Mouse (Mus musculus) limb, embryonic 14.5 days (tissue): ENCODE data around the gene Frs2. TPM values are rescaled to one million over a fixed set of nuclear protein-coding genes. Genes with fewer than 3 reads are reported as not detected.

ENCODE experiments used
- ATAC-seq: fragments of 200-750 bp; cut with Nextera tagmentation; 2 replicates; pipeline ENCODE4 v1.8.0; 2017; ENCODE audit warnings: low read depth, moderate number of reproducible peaks, moderate TSS enrichment; ENCODE audit not compliant: low FRiP score
- DNase-seq: peaks from one replicate; pipeline ENCODE4 v3.0.0-alpha.2; 2015; ENCODE audit warnings: low spot score
- H3K27ac ChIP-seq: fragments of 300-500 bp; sonication (generic); replicated peaks from 2 replicates; pipeline ENCODE4 v1.5.1; 2014; ENCODE audit warnings: low read depth, mild to moderate bottlenecking, low read length, moderate library complexity, mixed read lengths
- H3K27me3 ChIP-seq: fragments of 300-500 bp; sonication (generic); 2 replicates; pipeline ENCODE4 v1.6.1; 2014; ENCODE audit warnings: low read length, mixed read lengths; ENCODE audit not compliant: control insufficient read depth, insufficient read depth
- H3K36me3 ChIP-seq: fragments of 300-500 bp; sonication (generic); 2 replicates; pipeline ENCODE4 v1.6.1; 2014; ENCODE audit warnings: mild to moderate bottlenecking, low read length, moderate library complexity, mixed read lengths; ENCODE audit not compliant: control insufficient read depth, insufficient read depth
- H3K4me1 ChIP-seq: fragments of 300-500 bp; sonication (generic); 2 replicates; pipeline ENCODE4 v1.6.1; 2014; ENCODE audit warnings: antibody characterized with exemption, low read length, mixed read lengths; ENCODE audit not compliant: control insufficient read depth, insufficient read depth
- H3K4me2 ChIP-seq: fragments of 300-500 bp; sonication (generic); replicated peaks from 2 replicates; pipeline ENCODE4 v1.6.1; 2014; ENCODE audit warnings: low read depth, mild to moderate bottlenecking, low read length, moderate library complexity; ENCODE audit not compliant: severe bottlenecking
- H3K4me3 ChIP-seq: fragments of 300-500 bp; sonication (generic); replicated peaks from 2 replicates; pipeline ENCODE4 v1.5.1; 2014; ENCODE audit warnings: low read length
- H3K9ac ChIP-seq: fragments of 300-500 bp; sonication (generic); 2 replicates; pipeline ENCODE4 v1.6.1; 2014; ENCODE audit warnings: mild to moderate bottlenecking, low read depth, low read length, moderate library complexity; ENCODE audit not compliant: severe bottlenecking
- H3K9me3 ChIP-seq: fragments of 300-500 bp; sonication (generic); 2 replicates; pipeline ENCODE4 v1.6.1; 2016; ENCODE audit warnings: low read length; ENCODE audit not compliant: control insufficient read depth
- POLR2A ChIP-seq: fragments of 200-500 bp; IDR thresholded peaks from 2 replicates; pipeline ENCODE4 v1.8.0; 2012; ENCODE audit warnings: inconsistent platforms, mild to moderate bottlenecking, moderate library complexity, borderline replicate concordance; ENCODE audit not compliant: insufficient read depth, insufficient read length; ENCODE audit errors: extremely low read depth
- WGBS: fragments of 180-500 bp; shearing (Covaris S2); extraction: QIAGEN DNeasy Blood & Tissue Kit; methylation state at CpG from one replicate; pipeline ENCODE4 v1.1.7; 2014; 5-methylcytosine and 5-hydroxymethylcytosine counted together
- polyA plus RNA-seq, 2 experiments: library from polyadenylated mRNA; depleted of rRNA in 1 of 2; stranded (reverse) in 1 of 2; unstranded in 1 of 2; fragments of >200 nt; fragmentation: Nextera tagmentation in 1 of 2; extraction: Ambion mirVana in 1 of 2; gene quantifications; 2 replicates each; pipeline versions ENCODE4 v1.2.1 to v1.2.3; 2012 to 2014

The Frs2 gene
- polyA plus RNA-seq, 2 experiments = 29.1 to 36.6 TPM

- Histone ChIP-seq H3K36me3 (no peaks in the 10 kb centered on the region), H3K4me3 (no peak overlapping the region), H3K27me3 (no peaks in the 10 kb centered on the region), H3K9ac (no peak overlapping the region), H3K27ac (no peak overlapping the region), H3K9me3 (no peaks in the 10 kb centered on the region), H3K4me2 (no peak overlapping the region), H3K4me1 (no peaks in the 10 kb centered on the region)
- no peak for ATAC-seq
- 53% methylated on average over 9 of the region's 9 CpGs for WGBS
- DNase-seq = no peak
- TF ChIP-seq POLR2A = no peak
Observed at GRCm38 (mm10) chr10:117185399-117186089, 37.2 kb upstream of the Frs2 start.

- Histone ChIP-seq H3K27me3 (no peaks in the 10 kb centered on the region), H3K36me3 (no peaks in the 10 kb centered on the region), H3K4me3 (no peak overlapping the region), H3K4me2 (no peak overlapping the region), H3K4me1 (no peaks in the 10 kb centered on the region), H3K9ac (no peak overlapping the region), H3K27ac (no peak overlapping the region), H3K9me3 (no peaks in the 10 kb centered on the region)
- TF ChIP-seq POLR2A = no peak
- DNase-seq (no peak), ATAC-seq (no peak)
- WGBS = 34% methylated on average over 3 of the region's 3 CpGs
Observed at GRCm38 (mm10) chr10:117181098-117181497, 32.8 kb upstream of the Frs2 start.

- no peaks in the 10 kb centered on the region for H3K36me3 ChIP-seq
- H3K4me3 ChIP-seq = no peak overlapping the region
- DNase-seq = no peak
- TF ChIP-seq POLR2A = no peak
- H3K9me3 ChIP-seq = no peaks in the 10 kb centered on the region
- no peak overlapping the region for H3K9ac ChIP-seq
- 71% methylated on average over 12 of the region's 12 CpGs for WGBS
- no peaks in the 10 kb centered on the region for H3K4me1 ChIP-seq
- no peak for ATAC-seq
- H3K27me3 ChIP-seq = no peaks in the 10 kb centered on the region
- H3K4me2 ChIP-seq = no peak overlapping the region
- H3K27ac ChIP-seq = no peak overlapping the region
Observed at GRCm38 (mm10) chr10:117174645-117175044, 26.3 kb upstream of the Frs2 start.

GRCm38 (mm10) chr10:117173566-117174438, 25.5 kb upstream of the Frs2 start:
- Histone ChIP-seq H3K4me1 (no peaks in the 10 kb centered on the region), H3K4me2 (no peak overlapping the region), H3K27me3 (no peaks in the 10 kb centered on the region), H3K4me3 (no peak overlapping the region), H3K36me3 (no peaks in the 10 kb centered on the region), H3K27ac (no peak overlapping the region), H3K9me3 (no peaks in the 10 kb centered on the region), H3K9ac (no peak overlapping the region)
- DNase-seq = no peak
- ATAC-seq = no peak
- 43% methylated on average over 13 of the region's 13 CpGs for WGBS
- TF ChIP-seq POLR2A = no peak

GRCm38 (mm10) chr10:117173111-117173510, 24.8 kb upstream of the Frs2 start:
- Histone ChIP-seq H3K27me3 (no peaks in the 10 kb centered on the region), H3K27ac (no peak overlapping the region)
- WGBS = 97% methylated on average over 1 of the region's 1 CpGs

More at GRCm38 (mm10) chr10:117173111-117173510, 24.8 kb upstream of the Frs2 start:
- Histone ChIP-seq H3K4me1 (no peaks in the 10 kb centered on the region), H3K4me3 (no peak overlapping the region), H3K36me3 (no peaks in the 10 kb centered on the region), H3K9ac (no peak overlapping the region), H3K9me3 (no peaks in the 10 kb centered on the region), H3K4me2 (no peak overlapping the region)
- DNase-seq = no peak
- no peak for ATAC-seq
- no peak for TF ChIP-seq POLR2A
